In genomic region chr5:100572069-100572468, GRCm38 (mm10) we compare ENCODE assay signal across 11 mouse cellular contexts. TPM values are rescaled to one million over a fixed set of nuclear protein-coding genes. Genes with fewer than 3 reads are reported as not detected.
DNase-seq lines count a peak whose midpoint lies in the region; ATAC-seq lines count a peak whose summit lies in the region.
"Had no signal": no experiment of that assay in that cellular context is flagged by ENCODE, and none has a peak within 500 bp of the region (broad histone marks: within the 10 kb centered on the region; RNA-seq: fewer than 3 reads in every experiment).

Plac8 (minus strand) TSS chr5:100572245.

- no peak for ATAC-seq in heart, embryonic 15.5 days (replicated peaks; ENCODE audit: insufficient number of reproducible peaks, insufficient read depth, low FRiP score, low read depth)
- ATAC-seq in common myeloid progenitor, adult 5-6 weeks (replicated peaks; ENCODE audit: low read depth, poor library complexity, severe bottlenecking) = peak; percentile 67
- no peak; the same call in 1 of the 2 replicates for ATAC-seq in liver, embryonic 15.5 days (ENCODE audit: insufficient read depth)
- ATAC-seq in forebrain, embryonic 13.5 days = no peak

- no peaks in the 10 kb centered on the region for H3K9me3 ChIP-seq in heart, embryonic 15.5 days (replicated peaks)
- no peaks in the 10 kb centered on the region for H3K9me3 ChIP-seq in liver, embryonic 15.5 days (replicated peaks)
- H3K9me3 ChIP-seq in forebrain, embryonic 13.5 days (replicated peaks) = no peaks in the 10 kb centered on the region
- H3K9me3 ChIP-seq: embryonic facial prominence, embryonic 13.5 days had no signal

- no peak for DNase-seq in heart, postnatal 25 days (ENCODE audit: low spot score)
- DNase-seq in 416B (ENCODE audit: low read depth) = peak; percentile 65
- DNase-seq in urinary bladder, postnatal 14 days (ENCODE audit: low spot score) = no peak
- no peak for DNase-seq in left cerebral cortex, adult 18-20 months (ENCODE audit: low spot score in 2 of 2)
- DNase-seq: right cerebral cortex, postnatal 25 days had no signal

- WGBS in heart, embryonic 15.5 days = 22% methylated on average over 7 of the region's 7 CpGs
- WGBS in liver, embryonic 15.5 days (ENCODE audit: insufficient replicate concordance) = 11% methylated on average over 7 of the region's 7 CpGs
- WGBS in forebrain, embryonic 13.5 days = 37% methylated on average over 7 of the region's 7 CpGs

- no peak within 1 kb of the TSS for H3K9ac ChIP-seq in heart, embryonic 15.5 days
- H3K9ac ChIP-seq in liver, embryonic 15.5 days = no peak within 1 kb of the TSS
- no peak within 1 kb of the TSS for H3K9ac ChIP-seq in forebrain, embryonic 13.5 days
- H3K9ac ChIP-seq: embryonic facial prominence, embryonic 13.5 days had no signal

- H3K27ac ChIP-seq in heart, embryonic 15.5 days = no peak within 1 kb of the TSS
- no peak within 1 kb of the TSS for H3K27ac ChIP-seq in liver, embryonic 15.5 days (replicated peaks)
- H3K27ac ChIP-seq in forebrain, embryonic 13.5 days = no peak within 1 kb of the TSS
- H3K27ac ChIP-seq: embryonic facial prominence, embryonic 13.5 days had no signal

- peaks cover 8% of the 10 kb centered on the region; the same call in 1 of the 2 replicates for H3K4me1 ChIP-seq in heart, embryonic 15.5 days (replicated peaks)
- H3K4me1 ChIP-seq in liver, embryonic 15.5 days (replicated peaks) = peaks cover 18% of the 10 kb centered on the region; the same call in 1 of the 2 replicates
- no peaks in the 10 kb centered on the region for H3K4me1 ChIP-seq in forebrain, embryonic 13.5 days
- H3K4me1 ChIP-seq: embryonic facial prominence, embryonic 13.5 days had no signal

- intact Hi-C loops in heart, postnatal 25 days (cut with DNase I) = no loop called here

- no peaks in the 10 kb centered on the region for H3K36me3 ChIP-seq in heart, embryonic 15.5 days
- no peaks in the 10 kb centered on the region for H3K36me3 ChIP-seq in liver, embryonic 15.5 days (replicated peaks)
- no peaks in the 10 kb centered on the region for H3K36me3 ChIP-seq in forebrain, embryonic 13.5 days (ENCODE audit: poor library complexity, severe bottlenecking)
- H3K36me3 ChIP-seq: embryonic facial prominence, embryonic 13.5 days had no signal

- peak within 1 kb of the TSS; percentile 14; the same call in 1 of the 2 replicates for H3K4me3 ChIP-seq in heart, embryonic 15.5 days
- peak within 1 kb of the TSS; percentile 34 for H3K4me3 ChIP-seq in liver, embryonic 15.5 days (replicated peaks)
- no peak within 1 kb of the TSS for H3K4me3 ChIP-seq in forebrain, embryonic 13.5 days
- H3K4me3 ChIP-seq: embryonic facial prominence, embryonic 13.5 days had no signal

- no peaks in the 10 kb centered on the region for H3K27me3 ChIP-seq in heart, embryonic 15.5 days
- H3K27me3 ChIP-seq in liver, embryonic 15.5 days = peaks cover 21% of the 10 kb centered on the region
- H3K27me3 ChIP-seq in forebrain, embryonic 13.5 days = no peaks in the 10 kb centered on the region
- H3K27me3 ChIP-seq: embryonic facial prominence, embryonic 13.5 days had no signal

- peak within 1 kb of the TSS; percentile 17; the same call in 1 of the 2 replicates for H3K4me2 ChIP-seq in heart, embryonic 15.5 days
- H3K4me2 ChIP-seq in liver, embryonic 15.5 days = peak within 1 kb of the TSS; percentile 31
- no peak within 1 kb of the TSS for H3K4me2 ChIP-seq in forebrain, embryonic 13.5 days

RNA-seq across cellular contexts. Expression of gene Plac8, which starts in this region (rescaled TPM):
- polyA plus RNA-seq in heart, embryonic 15.5 days (2015; fragmentation: Nextera tagmentation; extraction: Ambion mirVana) = 7.7 and 38.2 TPM in 2 replicates
- 1 to 10 TPM in 1 of 2 experiments, under 1 TPM in 1; 0.36 to 1.4 TPM for total RNA-seq in heart, postnatal 25 days (2021)
- total RNA-seq in common myeloid progenitor, adult 5-6 weeks (2017) = 1,717 and 2,144 TPM in 2 replicates
- 61.5 and 83.9 TPM in 2 replicates for polyA plus RNA-seq in liver, embryonic 15.5 days (2015; fragmentation: Nextera tagmentation; extraction: Ambion mirVana)
- polyA plus RNA-seq in forebrain, embryonic 13.5 days (2015; fragmentation: Nextera tagmentation; extraction: Ambion mirVana) = 0.34 and 0.46 TPM in 2 replicates
- total RNA-seq in left cerebral cortex, adult 18-20 months (2021) = under 1 TPM in 1 of 2 experiments, not detected in 1; 0.53 TPM
- total RNA-seq: left cerebral cortex, postnatal 36 days had no signal

Comparison
In these comparisons a context has a peak if more than half of its experiments do, and no peak if none do; other contexts are left out.
1. RNA of gene Plac8 (total RNA-seq): 1,717 to 2,144 TPM in common myeloid progenitor, adult 5-6 weeks; 0.36 to 1.4 TPM in heart, postnatal 25 days and 0.53 TPM in left cerebral cortex, adult 18-20 months; every median in the first group is over 100 times any median in the second.